Mouse (Mus musculus) right cerebral cortex, adult 18-20 months (tissue): ENCODE data around the gene Ccdc34.

ENCODE experiments used
- DNase-seq: peaks from one replicate; pipeline ENCODE4 v3.0.0; 2022; ENCODE audit warnings: mixed read lengths

The Ccdc34 gene

DNA sequence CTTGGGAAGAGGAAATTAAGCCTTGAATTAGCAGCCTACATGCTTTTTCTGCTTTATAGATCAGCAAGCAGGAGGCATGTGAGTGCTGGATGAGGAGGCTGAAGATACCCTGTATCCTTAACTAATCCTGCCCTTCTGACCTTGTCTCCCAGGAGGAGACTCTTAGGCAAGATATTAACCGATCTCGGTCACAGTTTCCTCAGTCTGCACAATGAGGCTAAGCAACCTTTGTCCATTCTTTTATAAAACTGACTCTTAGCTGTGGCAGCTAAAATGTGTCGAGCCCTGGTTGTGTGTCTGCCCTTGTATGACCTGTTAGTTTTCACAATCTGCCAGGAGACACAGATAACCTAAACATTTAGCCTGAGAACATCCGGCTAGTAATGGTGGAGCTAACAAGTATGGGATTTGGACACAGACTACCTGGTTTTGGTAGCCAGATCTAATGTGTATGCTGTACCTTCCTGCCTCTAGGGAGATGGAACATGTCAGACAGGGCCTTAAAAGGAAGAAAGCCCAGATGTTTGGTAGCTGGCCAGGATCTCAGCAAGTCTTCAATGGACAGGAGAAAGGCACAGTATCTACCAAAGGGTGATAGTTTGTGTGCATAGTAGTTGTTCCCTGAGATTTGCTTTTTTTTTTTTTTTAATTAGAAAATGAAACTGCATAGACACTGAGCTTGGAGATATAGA, 165.3 kb downstream of the Ccdc34 start:
- DNase-seq = no peak

DNA sequence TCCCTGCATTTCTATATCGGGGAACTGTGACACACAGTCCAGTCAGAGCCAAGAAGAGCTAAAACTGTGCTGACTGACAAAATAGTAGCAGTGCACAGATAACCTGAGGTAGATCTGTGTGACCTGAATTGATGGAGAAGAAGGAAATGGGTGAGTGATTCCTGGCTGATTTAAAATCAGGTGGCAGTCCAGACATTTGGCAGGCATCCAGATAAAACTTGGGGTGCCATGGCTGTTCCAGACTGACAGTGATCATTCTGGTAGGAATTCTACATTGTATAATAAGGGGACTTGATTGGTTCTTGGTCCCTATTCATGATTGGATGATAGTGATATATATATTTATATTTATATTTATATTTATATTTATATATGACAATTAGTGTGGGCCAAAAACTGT, 166.5 kb downstream of the Ccdc34 start:
- no peak for DNase-seq

DNA sequence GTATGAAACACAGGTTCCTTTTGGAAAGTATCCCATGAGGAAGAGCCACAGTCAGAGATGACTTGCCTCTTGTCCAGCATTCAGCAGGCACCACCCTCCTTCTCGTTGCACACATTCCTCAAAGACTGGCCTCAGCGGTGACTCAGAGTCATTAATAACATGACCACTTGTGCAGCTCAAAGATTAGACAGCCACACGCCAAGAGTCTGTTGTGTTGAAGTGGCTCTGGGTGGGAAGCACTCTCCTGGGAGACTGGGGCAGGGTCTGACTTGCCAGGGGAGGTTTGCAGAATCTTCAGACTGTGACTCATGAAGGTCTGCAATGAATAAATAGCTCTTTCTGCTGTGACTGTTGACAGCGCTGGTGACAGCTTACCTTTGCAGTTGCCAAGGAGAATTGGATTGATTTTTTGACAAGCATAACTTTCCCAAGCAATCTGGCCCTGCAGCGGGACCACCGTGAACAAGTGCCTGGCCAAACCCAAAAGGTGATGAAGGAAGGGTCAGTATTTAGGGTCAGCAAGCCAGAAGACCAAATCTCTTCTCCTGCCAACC, 168.9 kb downstream of the Ccdc34 start:
- no peak for DNase-seq

DNA sequence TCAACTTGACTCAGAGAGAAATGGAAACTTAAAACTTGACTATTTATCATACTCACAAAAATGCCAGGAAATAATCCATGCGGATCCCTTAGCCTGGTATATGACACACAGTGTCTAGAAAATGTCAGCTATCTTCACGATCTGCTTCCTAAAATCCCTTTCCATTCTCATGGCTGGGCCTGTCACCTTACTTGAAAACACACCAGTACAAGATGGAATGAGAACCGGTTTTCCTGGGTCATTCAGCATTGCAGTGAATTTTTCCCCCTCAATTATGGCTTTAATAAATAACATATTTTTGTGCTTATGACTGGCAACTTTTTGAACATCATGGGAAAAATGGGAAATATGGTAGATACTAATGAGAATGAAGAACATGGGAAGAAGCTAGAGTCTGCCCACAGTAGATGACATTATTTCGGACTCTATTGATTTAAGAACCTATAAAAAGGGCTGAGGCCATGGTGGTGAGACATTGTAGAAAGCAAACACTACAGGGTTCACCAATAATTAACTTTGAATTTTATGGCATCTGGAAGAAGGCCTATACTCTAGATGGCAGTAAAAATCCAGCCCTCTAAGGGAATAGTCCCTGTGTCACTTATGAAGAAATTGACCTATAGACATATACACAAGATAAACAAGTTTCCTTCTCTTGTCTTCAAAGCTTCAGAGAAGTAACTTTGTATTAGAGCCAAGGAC, 171.2 kb downstream of the Ccdc34 start:
- no peak for DNase-seq

GRCm38 (mm10) chr2:110190416-110190815, 172.8 kb downstream of the Ccdc34 start:
- no peak for DNase-seq

- DNase-seq = no peak
These were observed 173.6 kb downstream of the Ccdc34 start for GRCm38 (mm10) chr2:110191186-110191690.

DNA sequence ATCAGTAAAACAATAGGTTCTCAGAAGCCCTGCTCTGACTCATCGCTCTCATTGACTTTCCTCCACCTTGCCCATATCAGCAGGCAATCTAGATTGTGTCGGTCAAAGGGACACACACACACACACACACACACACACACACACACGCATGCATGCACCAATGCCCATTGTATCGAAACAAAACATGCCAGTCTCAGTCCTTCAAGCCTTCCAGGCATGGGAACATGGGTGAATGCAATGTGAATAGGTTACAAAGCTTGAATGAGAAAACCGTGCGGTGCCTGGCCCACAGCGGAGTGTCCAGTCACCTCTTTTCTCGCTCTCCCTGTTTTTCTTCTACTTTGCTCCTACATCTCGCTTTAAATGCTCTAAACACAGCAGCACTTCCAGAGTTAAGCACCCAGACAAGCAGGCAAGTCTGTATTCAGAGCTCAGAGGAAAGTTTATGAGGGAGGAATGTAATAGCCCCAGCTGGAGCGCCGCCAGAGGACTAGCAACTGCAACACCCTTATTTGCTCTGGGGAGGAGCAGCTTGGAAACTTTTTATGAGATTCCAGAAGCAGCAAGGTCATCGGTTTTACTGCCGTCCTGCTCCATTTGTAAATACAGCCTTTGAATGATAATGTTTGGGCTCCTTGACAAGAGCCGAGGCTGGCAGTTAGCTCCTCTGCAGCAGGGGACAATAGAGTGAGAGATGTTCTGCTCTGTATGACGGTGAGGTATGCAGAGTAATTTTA, 174.5 kb downstream of the Ccdc34 start:
- DNase-seq = no peak

GRCm38 (mm10) chr2:110192702-110193312, 175.2 kb downstream of the Ccdc34 start:
- DNase-seq = no peak

DNA sequence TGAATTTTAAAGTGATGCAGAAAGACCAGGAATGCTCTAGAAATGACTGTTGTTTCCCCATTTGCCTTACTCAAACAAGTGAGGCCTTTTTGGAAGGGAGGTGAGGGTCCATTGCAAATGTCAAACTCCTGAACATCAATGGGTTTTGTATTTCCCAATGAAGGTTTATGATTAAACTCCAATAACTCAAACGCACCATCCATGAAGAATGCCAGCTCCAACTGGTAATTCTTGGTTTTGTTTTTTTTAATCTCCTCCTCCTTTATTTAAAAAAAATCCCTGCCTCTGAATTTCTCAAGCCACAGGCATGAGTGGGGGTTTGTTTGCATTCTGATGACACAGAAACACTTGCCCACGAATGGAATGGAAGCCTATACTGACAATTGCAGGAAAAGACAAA, 178.9 kb downstream of the Ccdc34 start:
- DNase-seq = no peak

DNA sequence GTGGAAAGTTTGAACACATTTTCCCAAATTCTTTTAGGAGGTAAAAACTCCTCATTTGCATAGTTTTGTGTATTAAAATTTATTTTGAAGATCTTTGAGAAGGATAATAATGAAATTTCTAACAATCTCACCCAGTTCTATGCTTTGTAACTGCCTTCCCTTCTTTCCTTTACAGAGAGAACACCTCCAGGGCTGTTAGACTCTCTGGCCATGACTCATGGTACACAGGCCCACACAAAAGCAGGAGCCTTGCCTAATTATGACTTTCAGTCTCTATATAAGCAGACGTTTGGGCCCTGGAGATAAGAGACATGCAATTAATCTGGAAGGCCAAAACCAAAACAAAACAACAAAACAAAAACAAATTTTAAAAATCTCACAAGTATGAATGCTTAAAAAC, 182.0 kb downstream of the Ccdc34 start:
- DNase-seq = no peak

GRCm38 (mm10) chr2:110201770-110202169, 184.2 kb downstream of the Ccdc34 start:
- no peak for DNase-seq

DNA sequence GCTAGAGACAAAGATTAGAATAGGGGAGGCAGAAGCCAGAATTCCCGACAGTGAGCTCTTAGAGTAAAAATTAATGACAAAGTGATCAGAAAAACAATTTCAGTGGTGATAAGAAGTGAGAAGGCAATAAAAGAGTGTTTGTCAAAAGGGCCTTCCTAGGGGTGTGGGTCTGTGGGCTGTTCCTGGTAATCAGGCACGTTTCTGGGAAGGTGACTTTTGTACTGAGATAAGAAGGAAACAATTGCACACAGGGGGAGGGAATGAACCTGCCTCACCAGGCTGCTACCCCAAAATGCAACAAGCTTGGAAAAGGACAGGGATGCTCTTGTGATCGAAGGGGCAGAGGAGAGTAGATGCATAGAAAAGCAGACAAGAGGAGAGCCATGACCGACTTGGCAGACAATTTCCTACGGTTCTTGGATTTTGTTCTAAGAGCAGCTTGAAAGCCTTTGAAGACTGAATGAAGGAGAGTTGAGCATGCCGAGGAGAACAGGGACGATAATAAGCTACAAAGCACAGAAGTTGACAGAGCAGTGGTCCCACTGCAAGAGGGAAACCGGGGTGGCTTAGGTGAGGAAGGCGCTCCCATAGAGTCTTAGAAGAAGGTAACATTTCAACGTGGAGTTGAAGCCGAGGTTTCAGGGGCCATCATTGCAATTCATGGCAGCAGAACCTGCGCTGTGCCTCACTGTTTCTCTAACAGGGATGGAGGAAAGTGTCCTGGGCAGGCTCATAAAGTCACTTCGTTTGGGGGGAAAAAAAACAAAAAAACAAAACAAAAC, 185.3 kb downstream of the Ccdc34 start:
- DNase-seq = no peak

DNA sequence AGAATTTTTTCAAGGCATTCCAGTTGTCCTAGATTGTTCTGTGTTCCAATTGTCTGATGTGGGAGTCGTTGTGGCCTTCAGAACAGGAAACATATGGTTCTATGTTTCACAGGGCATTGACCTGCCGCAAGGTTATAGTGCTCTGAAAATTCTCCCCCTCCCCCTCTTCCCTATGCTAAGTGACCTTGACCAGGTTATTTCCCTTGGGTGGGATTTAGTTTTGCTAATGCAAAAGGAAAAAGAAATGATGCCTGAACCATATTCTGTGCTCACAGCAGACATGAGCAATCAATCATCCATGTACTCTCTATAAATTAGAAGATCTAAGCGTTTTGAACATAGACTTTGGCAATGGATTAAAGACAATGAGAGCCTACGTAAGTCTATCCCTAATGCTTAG, 186.6 kb downstream of the Ccdc34 start:
- no peak for DNase-seq

DNA sequence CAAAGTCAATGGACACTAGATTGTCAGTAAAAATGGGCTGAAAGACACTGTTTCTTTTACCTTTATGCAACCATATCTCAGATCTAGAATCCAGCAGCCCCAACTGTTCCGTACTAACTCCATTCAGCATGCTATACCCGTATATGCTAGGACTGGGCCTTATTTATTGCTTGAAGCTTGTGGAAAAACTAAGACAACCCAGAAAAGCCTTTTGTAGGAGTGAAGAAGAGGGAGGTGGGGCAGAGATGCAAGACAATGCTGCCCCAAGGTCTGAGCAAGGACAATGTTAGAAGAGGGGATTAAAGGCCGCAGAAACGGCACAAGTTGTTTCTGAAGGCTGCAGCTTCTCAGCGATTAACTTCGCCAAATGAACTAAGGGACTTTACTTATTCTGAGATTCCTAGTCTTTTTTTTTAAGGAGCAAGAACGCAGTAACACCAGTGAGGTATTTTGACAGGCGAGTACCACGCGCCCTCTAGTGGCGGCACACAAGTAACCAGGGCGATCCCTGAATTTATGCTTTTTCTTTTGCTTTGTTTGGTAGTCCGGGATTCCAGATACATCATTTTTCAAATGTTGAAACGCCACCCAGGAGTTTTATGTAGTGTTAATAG, 187.2 kb downstream of the Ccdc34 start:
- DNase-seq = peak; percentile 68

- peak; percentile 29 for DNase-seq
These were observed 193.2 kb downstream of the Ccdc34 start for GRCm38 (mm10) chr2:110210508-110211496.

DNA sequence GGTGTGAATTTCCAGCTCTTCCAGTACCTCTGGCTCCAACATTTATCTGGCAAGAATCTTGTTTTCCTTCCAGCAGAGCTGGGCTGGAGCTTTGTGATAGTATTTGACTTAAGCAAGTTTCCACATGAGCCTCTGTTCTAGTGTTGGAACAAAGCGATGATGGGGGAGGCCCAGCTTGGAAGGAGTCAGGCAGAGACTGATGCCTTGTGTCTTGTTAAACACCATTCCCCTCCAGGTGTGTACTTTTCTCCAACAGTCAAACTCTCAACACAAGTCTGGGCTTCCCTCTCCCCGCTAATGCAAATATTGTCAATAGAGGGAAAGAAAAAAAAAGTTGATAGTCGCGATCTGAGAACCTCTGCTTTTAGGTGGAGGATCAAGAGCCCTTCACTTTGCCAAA, 196.7 kb downstream of the Ccdc34 start:
- DNase-seq = no peak

- DNase-seq = no peak
These were observed 197.5 kb downstream of the Ccdc34 start for GRCm38 (mm10) chr2:110214991-110215684.

- DNase-seq = no peak
These were observed 198.1 kb downstream of the Ccdc34 start for GRCm38 (mm10) chr2:110215685-110216058.

GRCm38 (mm10) chr2:110220492-110220891, 202.9 kb downstream of the Ccdc34 start:
- no peak for DNase-seq

GRCm38 (mm10) chr2:110222793-110223192, 205.2 kb downstream of the Ccdc34 start:
- DNase-seq = no peak
